Mouse (Mus musculus) myocyte (in vitro differentiated cells): ENCODE measurements around the gene Hist1h2be.
"Not testable (repeated sequence)": the region's sequence is repeated elsewhere in the genome, so short reads cannot be mapped to it uniquely, and the experiment has no call there.

Source experiments
- CEBPB ChIP-seq: IDR thresholded peaks from 2 replicates; pipeline ENCODE4 v1.6.1; 2011; ENCODE audit warnings: mild to moderate bottlenecking, moderate library complexity; ENCODE audit not compliant: poor library complexity, insufficient read depth, severe bottlenecking
- MAX ChIP-seq: IDR thresholded peaks from one replicate; pipeline ENCODE4 v1.6.1; 2011; ENCODE audit warnings: low read depth, mild to moderate bottlenecking, control low read depth
- MYOD1 ChIP-seq, 3 experiments: IDR thresholded peaks; one replicate each; pipeline ENCODE4 v1.6.1; 2011; ENCODE audit warnings: control low read depth in 2 of 3, low read depth in 2 of 3, mild to moderate bottlenecking in 2 of 3, moderate library complexity in 1 of 3; ENCODE audit not compliant: insufficient read length in 2 of 3, control insufficient read depth in 1 of 3
- POLR2A ChIP-seq: IDR thresholded peaks from one replicate; pipeline ENCODE4 v1.6.1; 2011; ENCODE audit warnings: low read depth, mild to moderate bottlenecking, control low read depth, moderate library complexity; ENCODE audit not compliant: insufficient read length
- REST ChIP-seq: IDR thresholded peaks from one replicate; pipeline ENCODE4 v1.6.1; 2011; ENCODE audit warnings: mild to moderate bottlenecking, control low read depth, moderate library complexity; ENCODE audit not compliant: insufficient read depth, insufficient read length
- TCF12 ChIP-seq: IDR thresholded peaks from one replicate; pipeline ENCODE4 v1.6.1; 2011; ENCODE audit warnings: mild to moderate bottlenecking, control low read depth; ENCODE audit not compliant: poor library complexity, insufficient read depth, severe bottlenecking
- USF1 ChIP-seq: IDR thresholded peaks from one replicate; pipeline ENCODE4 v1.6.1; 2011; ENCODE audit warnings: low read depth, mild to moderate bottlenecking, control low read depth, moderate library complexity

GRCm38 (mm10) chr13:23571504-23572217 is 49.3 kb downstream of the Hist1h2be start:
- peak; percentile 78 for TF ChIP-seq POLR2A
- not testable (repeated sequence) for TF ChIP-seq CEBPB; TCF12; USF1; MYOD1 (IDR thresholded peaks at IDR 0.05; ENCODE audit: control insufficient read depth in 1 of 3, insufficient read length in 2 of 3, low read depth in 2 of 3); MAX; REST
